Mouse (Mus musculus) testis, adult 2 months (tissue): ENCODE measurements at regions not wholly inside any gene's neighbourhood (a gene's known extent, or its start where the extent isn't known, plus 50 kb on each side); places are given as distances from the start of the nearest gene placed in this dataset.

ENCODE experiments used
- H3K27ac ChIP-seq: fragments of 200-500 bp; 2 replicates; pipeline ENCODE4 v1.5.1; 2012; ENCODE audit warnings: low read depth, low read length; ENCODE audit not compliant: control insufficient read depth, insufficient read depth
- H3K27me3 ChIP-seq: fragments of 200-500 bp; 2 replicates; pipeline ENCODE4 v1.6.1; 2012; ENCODE audit warnings: mild to moderate bottlenecking, low read length, moderate library complexity; ENCODE audit not compliant: control insufficient read depth, insufficient read depth
- H3K36me3 ChIP-seq: fragments of 200-500 bp; 2 replicates; pipeline ENCODE4 v1.6.1; 2012; ENCODE audit warnings: mild to moderate bottlenecking, low read length; ENCODE audit not compliant: control insufficient read depth, insufficient read depth
- H3K4me1 ChIP-seq: fragments of 200-500 bp; 2 replicates; pipeline ENCODE4 v1.6.1; 2012; ENCODE audit warnings: low read length; ENCODE audit not compliant: control insufficient read depth, insufficient read depth
- H3K4me3 ChIP-seq: fragments of 200-500 bp; 2 replicates; pipeline ENCODE4 v1.5.1; 2012; ENCODE audit warnings: low read depth, mild to moderate bottlenecking, low read length, moderate library complexity, mixed read lengths; ENCODE audit not compliant: control insufficient read depth
- CTCF ChIP-seq: fragments of 200-500 bp; IDR thresholded peaks from 2 replicates; pipeline ENCODE4 v1.5.1; 2012; ENCODE audit warnings: low read depth, mild to moderate bottlenecking, inconsistent platforms, low read length, moderate library complexity; ENCODE audit not compliant: control insufficient read depth, insufficient read depth, insufficient replicate concordance
- POLR2A ChIP-seq: fragments of 200-500 bp; IDR thresholded peaks from 2 replicates; pipeline ENCODE4 v1.6.1; 2012; ENCODE audit warnings: low read depth, mild to moderate bottlenecking, inconsistent platforms, low read length, moderate library complexity; ENCODE audit not compliant: control insufficient read depth

DNA sequence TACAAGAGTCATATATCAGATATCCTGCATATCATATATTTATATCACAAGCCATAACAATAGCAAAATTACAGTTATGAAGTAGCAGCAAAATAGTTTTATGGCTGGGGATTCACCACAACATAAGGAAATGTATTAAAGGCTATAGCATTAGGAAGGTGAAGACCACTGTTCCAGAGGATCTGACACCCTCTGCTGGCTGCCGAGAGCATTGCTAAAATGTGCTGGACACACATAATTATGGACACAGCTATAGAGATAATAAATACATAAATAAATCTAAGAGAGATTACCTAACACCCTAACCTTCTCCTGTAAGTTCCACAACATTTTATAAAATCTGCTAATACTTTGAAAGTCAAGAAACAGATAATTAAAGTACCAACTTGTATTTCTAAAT, 100.2 kb upstream of the Nxt1 start:
- no peaks in the 10 kb centered on the region for H3K4me1 ChIP-seq
- TF ChIP-seq POLR2A (no peak), CTCF (no peak)

DNA sequence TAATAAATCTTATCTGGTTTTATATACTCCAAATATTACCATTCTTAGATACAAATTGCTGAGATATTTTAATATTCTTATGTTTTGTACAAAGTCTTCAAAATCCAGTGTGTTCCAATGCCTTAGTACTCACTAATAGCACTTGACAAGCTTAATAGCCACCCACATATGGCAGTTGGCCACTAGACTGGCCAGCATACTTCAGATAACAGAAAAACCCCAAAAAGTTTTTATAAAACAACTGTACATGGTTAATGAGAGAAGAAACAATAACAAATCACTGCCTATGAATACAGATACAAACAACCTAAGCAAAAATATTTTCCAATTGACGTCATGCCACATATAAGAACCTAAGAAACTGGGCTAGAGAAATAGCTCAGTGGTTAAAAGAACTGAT, 100.8 kb upstream of the Nxt1 start:
- H3K36me3 ChIP-seq, result no peaks in the 10 kb centered on the region

More for the DNA sequence above, 100.2 kb upstream of the Nxt1 start:
- H3K36me3 ChIP-seq, result no peaks in the 10 kb centered on the region
- no peak overlapping the region for H3K27ac ChIP-seq
- no peaks in the 10 kb centered on the region for H3K27me3 ChIP-seq
- H3K4me3 ChIP-seq, result no peak overlapping the region

DNA sequence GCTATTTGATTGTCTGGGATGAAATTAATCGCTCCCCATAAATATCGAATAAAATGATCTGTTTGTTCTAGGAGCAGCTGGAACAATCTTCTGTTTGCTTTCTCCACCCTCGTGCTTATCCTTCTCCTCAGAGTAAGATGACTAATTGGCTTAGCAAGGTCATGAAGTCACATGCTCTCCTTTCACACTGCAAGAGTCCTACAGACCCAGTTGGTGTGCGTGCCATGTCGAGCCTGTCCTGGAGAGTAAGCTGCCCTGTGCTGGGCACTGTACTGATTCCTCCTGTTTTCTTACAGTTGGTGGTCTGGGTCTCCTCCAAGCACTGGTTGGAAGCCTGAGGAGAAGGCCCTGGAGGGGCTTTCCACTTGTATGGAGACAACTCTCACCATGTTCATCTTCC, 101.4 kb upstream of the Nxt1 start:
- no peaks in the 10 kb centered on the region for H3K27me3 ChIP-seq
- TF ChIP-seq POLR2A, result no peak
- no peak for TF ChIP-seq CTCF
- H3K36me3 ChIP-seq, result no peaks in the 10 kb centered on the region
- H3K27ac ChIP-seq, result no peak overlapping the region
- no peaks in the 10 kb centered on the region for H3K4me1 ChIP-seq
- no peak overlapping the region for H3K4me3 ChIP-seq

More for the DNA sequence above, 100.8 kb upstream of the Nxt1 start:
- H3K27me3 ChIP-seq, result no peaks in the 10 kb centered on the region
- no peaks in the 10 kb centered on the region for H3K4me1 ChIP-seq
- H3K27ac ChIP-seq, result no peak overlapping the region
- TF ChIP-seq POLR2A (no peak), CTCF (no peak)
- no peak overlapping the region for H3K4me3 ChIP-seq

GRCm38 (mm10) chr2:148567930-148568481, 104.4 kb upstream of the Nxt1 start:
- no peaks in the 10 kb centered on the region for H3K36me3 ChIP-seq
- TF ChIP-seq POLR2A, result no peak
- no peak for TF ChIP-seq CTCF
- no peak overlapping the region for H3K27ac ChIP-seq
- no peaks in the 10 kb centered on the region for H3K27me3 ChIP-seq
- no peak overlapping the region for H3K4me3 ChIP-seq
- no peaks in the 10 kb centered on the region for H3K4me1 ChIP-seq

DNA sequence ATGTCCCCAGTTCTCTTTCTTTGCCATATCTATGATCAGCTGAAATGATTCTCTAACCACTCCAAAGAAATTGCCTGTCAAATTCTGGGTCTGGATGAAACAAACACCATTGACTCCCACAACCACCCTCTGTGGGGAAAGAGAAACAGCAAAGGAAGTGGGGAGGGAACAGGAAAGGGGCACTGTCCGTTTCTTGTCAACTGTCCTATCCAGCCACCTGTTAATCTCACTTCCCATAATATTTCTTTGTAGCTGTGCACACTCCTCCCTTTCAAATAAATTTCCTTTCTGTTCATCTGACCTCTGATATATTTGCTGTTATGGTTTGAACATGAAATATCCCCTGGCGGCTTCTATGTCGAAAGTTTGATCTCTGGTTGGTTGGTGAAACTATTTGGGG, 109.0 kb upstream of the Nxt1 start:
- Histone ChIP-seq H3K27me3 (no peaks in the 10 kb centered on the region), H3K4me1 (no peaks in the 10 kb centered on the region), H3K4me3 (no peak overlapping the region), H3K27ac (no peak overlapping the region), H3K36me3 (no peaks in the 10 kb centered on the region)
- TF ChIP-seq CTCF (no peak), POLR2A (no peak)

GRCm38 (mm10) chr2:148562041-148562440, 110.4 kb upstream of the Nxt1 start:
- H3K4me1 ChIP-seq, result no peaks in the 10 kb centered on the region
- no peaks in the 10 kb centered on the region for H3K27me3 ChIP-seq
- no peak overlapping the region for H3K4me3 ChIP-seq
- no peak overlapping the region for H3K27ac ChIP-seq
- no peak for TF ChIP-seq CTCF
- H3K36me3 ChIP-seq, result no peaks in the 10 kb centered on the region

DNA sequence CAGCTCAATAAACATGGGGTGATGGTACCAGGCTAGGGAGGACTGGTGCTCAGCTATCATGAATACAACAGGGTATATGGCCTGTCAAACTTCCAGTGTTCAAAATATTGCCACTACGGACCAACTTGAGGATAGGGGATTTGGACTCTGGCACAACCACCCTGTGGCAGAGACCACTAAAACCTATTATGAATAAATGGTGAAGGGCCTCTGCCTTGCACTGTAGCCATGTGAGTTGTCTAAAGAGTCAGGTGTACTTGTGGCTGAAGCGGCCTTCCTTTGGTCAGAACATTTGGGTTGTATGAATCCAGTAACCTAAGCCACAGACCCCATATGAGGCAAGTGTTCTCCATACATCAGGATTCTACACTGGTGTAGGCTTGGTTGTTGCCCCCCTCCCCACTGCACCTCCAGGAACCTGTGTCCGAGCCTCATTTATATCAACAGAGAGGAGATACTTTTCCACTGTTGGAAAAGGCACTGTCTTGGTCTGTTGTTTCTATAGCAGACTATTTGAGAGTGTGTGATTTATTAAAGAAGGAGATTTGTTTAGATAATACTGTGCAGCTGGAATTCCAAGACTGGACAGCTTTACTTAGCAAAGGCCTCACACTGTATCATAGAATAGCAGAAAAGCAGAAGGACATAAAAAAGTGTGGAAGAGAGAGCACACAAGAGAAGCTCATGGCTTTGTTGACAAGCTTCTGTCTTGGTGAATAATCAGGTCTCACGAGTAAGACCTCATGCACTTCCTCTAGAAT, 112.2 kb upstream of the Nxt1 start:
- TF ChIP-seq POLR2A (no peak), CTCF (no peak)
- no peak overlapping the region for H3K4me3 ChIP-seq
- no peaks in the 10 kb centered on the region for H3K27me3 ChIP-seq
- H3K27ac ChIP-seq, result no peak overlapping the region
- H3K4me1 ChIP-seq, result no peaks in the 10 kb centered on the region
- H3K36me3 ChIP-seq, result no peaks in the 10 kb centered on the region

DNA sequence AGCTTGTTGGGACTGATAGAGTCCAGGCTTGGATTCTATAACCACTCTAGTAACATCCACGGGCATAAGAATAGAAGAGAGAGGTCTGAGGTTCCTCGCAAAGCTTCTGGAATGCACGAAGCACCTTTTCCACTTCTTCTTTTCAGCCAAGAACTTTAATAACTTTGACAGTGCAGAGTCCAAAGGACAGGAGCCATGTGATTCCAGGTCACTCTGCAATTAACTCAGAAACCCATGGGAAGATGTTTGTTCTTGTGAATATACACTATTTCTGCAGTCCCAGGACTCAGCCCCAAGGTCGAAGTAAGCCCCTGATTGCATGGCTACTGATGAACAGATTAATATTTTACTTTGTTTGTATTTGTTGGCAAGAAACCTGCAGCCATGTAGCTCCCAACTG, 113.0 kb upstream of the Nxt1 start:
- H3K27ac ChIP-seq, result no peak overlapping the region
- no peak for TF ChIP-seq CTCF
- no peak for TF ChIP-seq POLR2A

More for the DNA sequence above, 113.0 kb upstream of the Nxt1 start:
- Histone ChIP-seq H3K4me3 (no peak overlapping the region), H3K27me3 (no peaks in the 10 kb centered on the region), H3K36me3 (no peaks in the 10 kb centered on the region), H3K4me1 (no peaks in the 10 kb centered on the region)
